Mouse (Mus musculus) ovary, postnatal 36 days (tissue): ENCODE results near the gene Senp3.
"Not testable (repeated sequence)": the region's sequence is repeated elsewhere in the genome, so short reads cannot be mapped to it uniquely, and the experiment has no call there.

Experiments
- DNase-seq: peaks from one replicate; pipeline ENCODE4 v3.0.0; 2022; ENCODE audit warnings: low spot score, mixed read lengths

Senp3 gene

DNA sequence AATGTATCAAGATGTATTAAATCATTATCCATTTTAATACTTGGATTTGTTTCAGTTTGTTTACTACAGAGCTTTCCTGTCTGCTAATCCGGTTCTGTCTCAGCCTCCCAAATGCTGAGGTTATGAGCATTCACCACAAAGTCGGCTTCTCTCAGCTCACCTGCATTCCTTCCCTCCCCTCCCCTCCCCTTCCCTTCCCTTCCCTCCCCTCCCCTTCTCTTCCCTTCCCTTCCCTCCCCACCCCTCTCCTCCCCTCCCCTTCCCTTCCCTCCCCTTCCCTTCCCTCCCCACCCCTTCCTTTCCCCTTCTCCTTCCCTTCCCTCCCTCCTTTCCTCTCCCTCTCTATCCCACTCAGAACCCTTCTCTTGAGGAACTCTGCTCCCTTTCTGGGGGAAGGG, 22.7 kb upstream of the Senp3 start:
- no peak for DNase-seq

DNA sequence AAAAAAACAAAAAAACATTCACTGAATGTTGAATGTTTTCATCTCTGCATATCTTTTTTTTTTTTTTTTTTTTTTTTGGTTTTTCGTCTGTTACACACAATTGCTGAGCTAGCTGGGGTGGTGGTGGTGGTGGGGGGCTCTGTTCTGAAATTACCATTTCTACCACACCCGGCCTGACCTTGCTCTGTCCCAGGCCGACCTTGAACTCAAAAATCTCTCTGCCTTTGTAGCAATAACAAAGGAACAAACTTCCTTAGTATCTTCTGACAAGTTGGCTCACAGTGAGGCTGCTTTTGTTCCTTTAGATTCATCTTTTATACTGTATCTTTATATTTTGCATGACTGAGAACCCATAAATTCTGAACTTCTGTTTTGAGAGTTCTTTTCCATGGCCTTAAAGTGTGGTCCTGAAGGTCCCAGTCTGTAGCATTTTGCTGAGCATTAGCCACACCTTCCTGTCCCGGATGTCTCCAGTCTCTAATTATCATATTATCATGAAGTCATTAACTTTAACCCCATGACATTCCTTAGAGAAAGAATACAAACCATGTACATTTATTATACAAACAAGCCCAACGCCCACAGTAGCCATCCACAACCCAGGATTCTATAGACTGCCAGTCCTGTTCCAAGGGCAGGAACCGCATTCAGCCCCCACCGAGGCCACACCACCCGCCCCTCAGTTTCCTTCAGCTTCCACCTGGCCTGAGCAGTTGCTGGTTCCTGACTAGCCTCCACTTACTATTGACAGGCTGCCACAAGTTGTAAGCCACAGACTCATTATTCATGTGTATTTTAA, 22.1 kb upstream of the Senp3 start:
- no peak for DNase-seq

DNA sequence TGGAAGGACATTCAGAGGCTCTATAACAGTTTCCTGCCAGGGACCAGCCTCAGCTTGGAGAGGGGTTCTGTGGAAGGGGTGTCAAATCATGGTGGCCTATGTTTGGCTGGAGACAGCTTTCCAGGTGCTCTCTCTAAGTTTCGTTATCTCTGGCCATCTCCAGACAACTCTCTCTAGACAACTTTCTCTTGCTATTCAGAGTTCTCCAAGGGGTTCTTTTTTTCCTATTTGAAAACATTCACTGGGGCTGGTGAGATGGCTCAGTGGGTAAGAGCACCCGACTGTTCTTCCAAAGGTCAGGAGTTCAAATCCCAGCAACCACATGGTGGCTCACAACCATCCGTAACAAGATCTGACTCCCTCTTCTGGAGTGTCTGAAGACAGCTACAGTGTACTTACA, 21.5 kb upstream of the Senp3 start:
- not testable (repeated sequence) for DNase-seq

DNA sequence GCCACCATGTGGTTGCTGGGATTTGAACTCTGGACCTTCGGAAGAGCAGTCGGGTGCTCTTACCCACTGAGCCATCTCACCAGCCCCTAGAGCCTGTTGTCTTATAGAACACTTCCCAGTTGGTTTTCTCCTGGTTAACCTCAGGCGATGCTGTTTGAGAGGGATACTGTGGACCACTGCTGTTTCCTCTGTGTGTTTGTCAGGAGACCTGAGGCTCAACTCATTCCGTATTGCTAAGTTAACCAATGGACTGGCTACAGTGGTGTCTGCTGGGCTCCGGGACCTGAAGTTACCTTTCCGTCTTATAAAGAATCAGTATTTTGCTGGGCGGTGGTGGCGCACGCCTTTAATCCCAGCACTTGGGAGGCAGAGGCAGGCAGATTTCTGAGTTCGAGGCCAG, 21.0 kb upstream of the Senp3 start:
- DNase-seq: not testable (repeated sequence)

DNA sequence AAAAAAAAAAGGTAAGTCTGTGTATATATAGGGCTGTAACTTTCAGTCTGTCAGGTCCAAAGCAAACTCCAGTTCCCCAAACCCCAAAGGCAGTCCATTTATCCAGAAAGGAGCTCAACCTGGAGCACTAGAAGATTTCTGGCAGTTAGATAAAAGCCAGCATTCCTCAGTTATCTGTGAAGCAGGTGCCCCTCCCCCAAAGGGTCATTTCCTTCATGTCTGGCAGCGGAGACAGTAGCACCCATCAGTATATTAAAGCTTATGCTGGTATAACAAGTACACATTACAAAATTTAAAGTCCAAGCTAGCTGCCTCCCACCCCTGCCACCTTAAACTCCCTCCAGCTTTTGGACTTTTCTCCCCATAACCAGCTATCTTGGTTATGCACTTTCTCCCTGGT, 17.7 kb upstream of the Senp3 start:
- no peak for DNase-seq

DNA sequence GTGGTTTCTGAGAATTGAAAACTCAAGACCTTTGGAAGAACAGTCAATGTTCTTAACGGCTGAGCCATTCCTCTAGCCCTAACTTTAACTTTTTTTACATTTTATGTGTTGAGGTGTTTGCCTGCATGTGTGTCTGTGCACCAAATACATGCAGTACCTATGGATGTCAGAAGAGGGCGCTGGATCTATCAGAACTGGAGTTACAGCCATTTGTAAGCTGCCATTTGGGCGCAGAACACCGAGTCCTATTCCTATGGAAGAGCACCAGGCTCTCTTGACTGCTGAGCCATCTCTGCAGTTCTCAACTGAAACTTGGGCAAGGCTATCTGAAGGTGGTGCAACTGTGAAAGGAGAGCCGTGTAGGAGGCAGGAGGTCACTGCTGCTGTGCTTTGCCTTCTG, 16.7 kb upstream of the Senp3 start:
- no peak for DNase-seq

DNA sequence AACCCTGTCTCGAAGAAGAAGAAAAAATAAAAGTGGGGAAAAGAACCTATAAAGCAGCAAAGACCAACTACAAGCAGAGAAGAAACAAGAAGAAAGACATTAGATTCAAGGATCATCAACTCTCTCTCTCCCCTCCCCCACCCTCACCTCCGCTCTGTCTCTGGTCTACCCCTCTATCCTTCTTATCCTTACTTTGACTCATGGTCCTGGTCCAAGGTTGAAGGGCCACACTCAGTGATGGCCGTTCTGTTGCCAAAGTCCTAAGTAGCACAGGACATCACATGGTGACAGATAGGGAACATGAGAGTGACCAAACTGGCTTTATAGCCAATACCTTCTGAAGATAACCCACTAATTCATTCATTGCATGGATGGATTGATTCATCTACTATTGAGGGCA, 15.5 kb upstream of the Senp3 start:
- DNase-seq: no peak

DNA sequence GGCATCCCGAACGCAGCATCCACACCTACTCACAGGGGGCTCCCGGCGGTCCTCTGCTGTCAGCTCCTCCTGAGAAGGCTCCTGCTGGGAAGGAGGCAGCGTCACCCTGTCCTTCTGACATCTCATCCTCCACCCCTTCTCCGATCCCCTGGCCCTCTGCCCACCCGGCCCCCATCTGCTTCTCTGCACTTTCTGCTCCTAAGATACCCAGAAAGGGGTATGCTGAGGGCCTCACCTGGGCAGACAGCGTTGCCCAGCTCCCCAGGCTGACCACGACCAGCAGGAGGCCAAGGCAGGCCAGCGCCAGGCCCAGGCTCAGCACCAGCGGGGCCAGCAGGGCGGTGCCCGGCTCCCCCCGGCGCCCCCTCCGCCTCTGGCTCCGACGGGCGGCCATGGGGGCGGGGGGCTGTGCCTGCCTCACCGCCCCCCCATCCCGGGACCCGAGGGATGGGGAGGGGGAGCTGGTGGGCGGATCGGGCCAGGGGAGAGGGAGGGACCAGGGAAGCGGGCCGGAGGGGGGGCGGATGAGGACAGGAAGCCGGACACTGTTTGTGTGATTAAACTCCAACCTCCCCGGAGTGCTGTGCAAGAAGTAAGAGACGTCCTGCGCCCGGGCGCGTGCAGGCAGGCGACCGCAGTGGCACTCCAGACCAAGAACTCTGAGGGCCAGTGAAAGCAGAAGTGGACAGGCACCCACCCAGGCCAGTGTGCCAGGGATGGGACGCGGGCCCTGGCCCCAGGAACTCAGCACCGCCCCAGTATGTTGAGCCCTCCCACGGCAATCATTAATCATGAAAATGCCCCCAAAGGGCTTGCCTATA, 13.7 kb upstream of the Senp3 start, which contains the start of the genes Tnfsf12 and Tnfsfm13:
Gene Tnfsf12 (minus strand): TSS at position 489 of the 821 bp plus-strand sequence.
Gene Tnfsfm13 (minus strand): TSS at position 738 of the 821 bp plus-strand sequence.
- DNase-seq: peak; percentile 80

DNA sequence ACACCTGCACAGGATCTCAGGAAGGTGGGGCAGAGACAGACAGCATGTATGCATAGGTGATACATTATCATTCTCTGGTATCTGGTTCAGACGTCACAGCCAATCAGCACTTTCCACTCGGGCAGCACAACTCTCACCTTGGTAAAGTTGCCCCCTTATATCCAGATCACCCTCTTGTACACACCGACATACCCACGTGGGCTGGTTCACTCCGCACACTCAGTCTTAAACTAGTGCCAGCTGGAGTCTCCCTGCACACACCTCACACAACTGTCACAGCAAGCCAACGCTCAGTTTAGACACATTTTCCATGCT, 13.1 kb upstream of the Senp3 start:
- DNase-seq: no peak

DNA sequence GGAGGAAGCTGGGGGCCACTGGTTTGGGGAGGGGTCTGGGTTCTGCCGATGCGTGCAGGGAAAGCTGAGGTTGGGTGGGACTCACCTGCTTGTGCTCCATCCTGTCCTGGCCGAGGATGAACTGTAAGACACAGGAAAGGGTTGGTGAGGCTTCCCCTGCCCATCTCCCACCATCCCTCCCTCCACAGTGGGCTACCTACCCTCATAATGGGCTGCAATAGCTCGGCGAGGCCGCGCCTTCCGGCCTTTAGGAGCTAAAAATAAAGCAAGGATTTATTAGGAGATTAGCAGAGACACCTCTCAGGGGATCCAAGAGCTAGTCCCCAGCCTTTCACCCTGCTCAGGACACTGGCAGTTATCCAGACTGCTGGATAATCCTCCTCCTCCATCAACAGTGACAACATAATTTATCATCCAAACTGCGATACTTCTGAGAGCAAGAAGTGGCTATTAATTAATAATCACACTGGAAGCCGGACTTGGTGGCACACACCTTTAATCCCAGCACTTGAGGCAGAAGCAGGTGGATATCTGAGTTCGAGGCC, 11.6 kb upstream of the Senp3 start:
- DNase-seq: no peak

DNA sequence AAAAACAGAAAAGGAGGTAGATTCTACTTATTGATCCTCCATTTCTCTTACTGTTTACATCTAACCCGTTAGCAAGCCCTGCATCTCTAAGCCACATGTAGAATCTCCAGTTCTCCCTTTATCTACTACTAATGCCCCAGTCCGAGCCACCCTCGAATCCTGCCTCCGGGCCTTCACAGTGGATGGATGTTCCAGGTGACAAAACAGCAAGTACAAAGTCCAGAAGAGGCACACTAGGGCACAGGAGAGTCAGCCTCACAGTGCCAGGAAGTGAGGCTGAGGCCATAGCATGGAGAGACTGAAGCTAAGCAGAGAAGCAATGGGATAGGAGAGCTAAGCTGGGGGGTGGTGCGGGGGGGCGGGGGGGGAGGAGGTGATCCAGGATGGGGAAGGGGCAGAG, 11.0 kb upstream of the Senp3 start:
- no peak for DNase-seq

DNA sequence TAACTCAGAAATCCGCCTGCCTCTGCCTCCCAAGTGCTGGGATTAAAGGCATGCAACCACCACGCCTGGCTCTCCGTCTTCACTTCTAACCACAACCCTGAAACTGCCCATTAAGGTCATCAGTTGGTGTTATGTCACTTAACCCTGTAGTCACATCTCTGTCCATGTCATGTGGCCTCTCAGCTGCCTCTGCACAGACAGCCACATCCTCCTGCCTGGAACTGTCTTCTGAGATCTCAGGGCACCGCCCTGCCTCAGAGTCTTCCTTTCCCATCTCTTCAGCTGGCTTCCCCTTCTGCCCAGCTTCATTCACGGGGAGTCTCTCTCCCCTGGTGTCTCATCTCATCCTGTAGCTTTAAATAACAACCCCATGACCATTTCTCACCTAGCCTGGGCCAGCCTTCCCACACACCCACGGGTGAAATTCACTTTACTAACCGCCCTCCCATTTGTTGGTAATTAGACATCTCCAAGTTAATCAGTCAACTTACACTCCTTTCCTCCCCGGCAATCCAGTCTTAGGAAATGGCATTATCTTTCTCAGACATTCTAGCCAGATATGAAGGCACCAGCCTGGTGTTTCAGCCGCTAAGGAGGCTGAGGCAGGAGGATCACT, 10.4 kb upstream of the Senp3 start:
- DNase-seq: no peak

DNA sequence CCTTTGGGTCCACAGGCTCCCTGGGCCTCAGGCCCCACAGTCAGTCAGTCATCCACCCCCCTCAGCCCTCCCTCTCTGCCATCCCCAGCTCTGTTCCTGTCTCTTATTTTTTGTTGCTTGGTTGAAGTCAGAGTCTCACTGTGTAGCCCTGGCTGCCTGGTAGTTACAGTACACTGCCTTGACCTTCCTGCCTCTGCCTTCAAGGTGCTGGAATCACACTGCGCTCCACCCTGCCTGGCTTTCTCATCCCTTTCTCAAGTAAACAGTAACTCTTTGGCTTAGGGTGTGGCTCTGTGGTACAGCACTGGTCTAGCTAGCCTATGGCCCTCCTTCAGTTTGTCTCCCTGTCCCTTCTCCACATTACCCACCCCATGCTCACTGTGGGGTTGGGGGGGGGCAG, 8.0 kb upstream of the Senp3 start:
- no peak for DNase-seq

DNA sequence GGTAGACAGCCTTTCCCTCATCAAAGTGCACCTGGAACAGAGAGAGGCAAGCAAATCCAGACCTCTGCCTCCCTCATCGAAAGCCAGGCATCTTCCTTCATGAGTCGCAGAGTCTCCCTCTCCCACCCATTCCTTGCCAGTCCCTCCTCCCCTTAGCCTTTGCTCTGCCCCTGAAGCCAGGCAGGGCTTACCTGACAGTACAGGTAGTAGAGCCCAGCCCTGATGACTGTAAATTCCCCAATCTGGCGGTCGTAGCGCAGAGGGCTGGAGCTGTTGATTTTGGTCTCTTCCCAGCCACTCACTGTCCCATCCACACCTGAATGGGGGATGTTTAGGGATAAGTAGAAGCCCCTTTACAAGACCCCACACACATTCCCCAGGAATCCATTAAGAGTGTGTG, 5.2 kb upstream of the Senp3 start:
- DNase-seq: no peak

DNA sequence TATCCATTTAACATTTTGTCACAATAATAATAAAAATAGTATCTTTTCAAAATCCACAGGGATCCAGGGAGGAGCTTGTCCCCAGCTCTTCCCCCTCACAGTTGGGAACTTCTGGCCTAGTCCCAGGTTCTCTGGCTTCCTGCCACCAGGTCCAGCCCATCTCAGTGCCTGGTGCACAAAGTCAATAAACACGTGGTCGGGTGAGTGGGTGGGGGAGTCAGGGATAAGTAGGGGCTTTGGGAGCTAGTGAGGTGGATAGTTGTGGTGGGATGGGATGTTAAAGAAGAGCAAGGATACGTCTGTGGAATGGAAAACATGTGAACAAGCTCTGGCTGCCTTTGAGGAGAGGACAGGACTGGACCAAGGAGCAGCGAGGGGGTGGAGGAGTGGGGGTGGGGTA, 4.5 kb upstream of the Senp3 start:
- peak; percentile 79 for DNase-seq

DNA sequence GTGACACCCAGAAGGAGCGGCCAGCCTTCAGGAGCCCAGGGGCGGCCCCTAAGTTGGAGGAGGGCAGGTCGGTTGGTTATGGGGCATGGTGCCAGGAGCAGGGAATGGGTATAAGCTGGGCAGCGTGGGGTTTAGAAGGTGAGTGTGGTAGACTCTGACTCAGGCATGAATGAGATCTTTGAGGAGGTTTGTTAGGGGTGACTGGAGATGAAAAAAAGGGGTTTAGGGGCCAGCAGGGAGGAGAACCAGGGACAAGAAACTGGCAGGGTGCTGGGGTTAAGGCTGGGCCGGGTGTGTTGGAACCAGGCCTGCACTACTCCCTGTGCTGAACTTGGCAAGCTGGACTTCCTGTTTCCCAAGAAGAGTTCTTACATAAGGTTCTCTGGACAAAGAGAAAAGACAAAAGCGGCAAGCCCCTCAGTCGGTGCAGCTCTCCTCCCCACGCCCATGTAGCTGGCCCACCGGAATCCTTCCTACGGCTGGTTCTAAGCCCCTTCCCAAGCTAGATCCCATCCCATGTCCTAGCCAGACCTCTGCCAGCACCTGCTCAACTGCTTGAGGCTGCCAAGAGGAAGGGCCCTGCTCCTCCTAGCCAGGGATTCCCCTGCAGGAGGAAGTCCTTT, 3.8 kb upstream of the Senp3 start, which contains the start of gene Tnfsf13:
Gene Tnfsf13 (minus strand): TSS at position 259 of the 623 bp plus-strand sequence.
- DNase-seq: peak; percentile 73

DNA sequence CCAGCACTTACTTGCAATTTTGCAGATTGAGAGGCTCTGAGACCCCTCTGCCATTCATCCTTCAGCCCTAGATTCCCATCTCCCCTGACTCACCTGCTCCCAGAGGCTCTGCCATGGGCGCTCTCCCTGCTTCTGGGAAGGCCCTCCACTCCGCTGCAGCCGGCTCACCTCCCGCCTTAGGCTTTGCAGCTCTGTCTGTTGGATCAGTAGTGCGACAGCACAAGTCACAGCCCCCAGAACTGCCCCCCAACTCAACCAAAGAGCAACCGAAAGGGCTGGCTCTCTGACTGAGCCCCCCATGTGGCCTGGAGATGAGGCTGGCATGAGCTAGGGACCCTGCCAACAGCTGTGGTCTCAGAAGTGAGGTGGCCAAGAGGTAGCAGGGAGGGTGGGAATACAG, 3.1 kb upstream of the Senp3 start:
- DNase-seq: peak; percentile 21

DNA sequence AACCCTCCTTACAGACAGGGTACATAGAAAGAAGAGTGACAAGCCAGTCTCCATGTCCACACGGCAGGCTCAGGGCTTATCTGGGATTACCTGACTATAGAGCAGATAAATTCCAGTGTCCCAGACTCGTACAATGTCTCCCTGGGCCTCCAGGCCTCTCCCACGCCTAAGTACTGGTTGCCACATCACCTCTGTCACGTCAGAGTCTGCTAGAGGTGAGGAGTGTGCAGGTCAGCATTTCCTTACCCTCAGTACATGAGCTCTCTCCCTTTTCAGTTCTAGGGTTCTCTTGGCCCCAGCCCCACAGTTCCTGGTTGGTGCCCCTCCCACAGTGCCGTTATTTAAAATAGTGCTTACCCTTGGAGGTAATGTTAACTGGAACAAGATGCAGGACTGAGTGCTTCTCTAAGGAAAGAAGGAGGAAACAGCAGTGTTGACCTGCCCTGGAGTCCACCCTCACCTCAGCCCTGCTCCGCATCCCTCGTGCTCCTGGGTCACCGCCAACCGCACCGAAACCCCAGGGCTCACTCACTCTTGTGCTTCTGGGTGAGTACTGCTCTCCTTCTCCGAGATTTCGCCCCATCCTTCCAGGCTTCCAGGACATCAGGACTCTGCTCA, 2.4 kb upstream of the Senp3 start:
- DNase-seq: peak; percentile 35

DNA sequence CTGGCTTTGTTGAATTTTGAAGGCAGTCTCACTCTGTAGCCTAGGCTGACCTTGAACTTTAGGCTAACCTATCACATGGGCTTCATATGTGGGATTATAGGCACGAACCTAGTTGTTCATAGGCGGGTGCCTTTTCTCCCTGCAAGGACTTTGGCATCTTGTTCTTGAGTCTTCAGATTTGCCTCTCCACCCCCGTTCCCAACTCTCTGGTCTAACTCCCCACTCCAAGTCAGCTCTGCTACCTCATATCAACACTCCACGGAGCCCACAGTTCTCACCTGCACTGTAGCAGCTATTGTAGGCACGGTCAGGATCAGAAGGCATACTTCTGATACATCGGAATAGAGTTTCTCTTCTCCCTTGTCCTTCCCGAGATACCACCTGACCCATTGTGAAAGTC, 1.7 kb upstream of the Senp3 start:
- DNase-seq: no peak

DNA sequence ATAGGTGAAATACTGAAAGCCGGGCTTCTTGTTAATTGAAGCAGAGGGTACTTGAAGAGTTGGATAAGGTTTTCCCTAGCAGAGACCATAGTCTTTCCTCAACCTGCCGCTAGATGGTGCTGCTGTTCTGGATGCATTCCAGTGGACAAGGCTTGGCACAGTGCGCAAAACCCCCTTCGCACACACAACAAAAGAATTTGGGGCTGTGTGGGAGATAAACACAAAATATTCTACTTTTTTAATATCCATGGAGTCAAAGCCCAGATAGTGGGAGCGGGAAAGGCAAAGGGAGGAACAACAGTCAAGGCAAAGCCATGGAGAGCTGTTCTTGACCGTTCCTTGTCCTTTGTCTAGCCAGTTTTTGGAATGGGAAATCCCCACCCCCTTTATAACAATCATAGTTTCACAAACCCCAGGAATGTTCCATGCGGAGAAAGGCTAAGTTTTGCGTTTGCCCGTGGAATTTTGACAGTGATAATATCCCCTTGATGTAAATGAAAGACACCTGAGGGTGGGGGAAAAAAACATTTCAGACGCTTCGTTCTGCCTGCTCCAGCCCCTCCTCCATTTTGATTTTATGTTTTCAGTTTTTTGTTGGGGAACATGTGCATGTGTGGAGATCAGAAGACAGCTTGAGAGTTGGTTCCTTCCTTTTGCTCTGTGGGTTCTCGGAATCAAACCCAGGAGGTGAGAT, 1.1 kb upstream of the Senp3 start:
- peak; percentile 88 for DNase-seq

DNA sequence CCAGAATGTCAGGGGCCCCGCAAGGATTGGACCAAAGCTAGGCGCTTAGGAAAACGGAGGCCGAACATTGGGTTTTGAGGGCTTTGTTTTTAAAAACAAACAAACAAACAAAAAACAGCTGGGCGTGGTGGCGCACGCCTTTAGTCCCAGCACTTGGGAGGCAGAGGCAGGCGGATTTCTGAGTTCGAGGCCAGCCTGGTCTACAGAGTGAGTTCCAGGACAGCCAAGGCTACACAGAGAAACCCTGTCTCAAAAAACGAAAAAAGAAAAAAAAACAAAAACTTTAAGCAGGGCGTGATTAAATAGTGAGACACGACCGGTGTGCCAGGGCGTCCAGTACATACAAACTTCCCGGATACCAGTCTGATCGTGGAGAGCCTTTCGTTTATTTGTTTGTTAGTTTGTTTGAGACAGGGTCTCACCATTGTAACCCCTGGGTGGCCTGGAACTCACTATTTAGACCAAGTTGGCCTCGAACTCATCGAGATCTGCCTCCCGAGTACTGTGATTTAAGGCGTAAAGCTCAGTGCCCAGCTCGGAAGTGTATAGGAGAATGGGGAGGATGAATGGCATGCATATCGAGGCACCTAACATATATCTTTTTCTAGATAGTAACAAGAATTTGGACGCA, 440 bp upstream of the Senp3 start:
- no peak for DNase-seq
